Comparison of ENCODE assay signal across 7 mouse cellular contexts in the genomic region with DNA sequence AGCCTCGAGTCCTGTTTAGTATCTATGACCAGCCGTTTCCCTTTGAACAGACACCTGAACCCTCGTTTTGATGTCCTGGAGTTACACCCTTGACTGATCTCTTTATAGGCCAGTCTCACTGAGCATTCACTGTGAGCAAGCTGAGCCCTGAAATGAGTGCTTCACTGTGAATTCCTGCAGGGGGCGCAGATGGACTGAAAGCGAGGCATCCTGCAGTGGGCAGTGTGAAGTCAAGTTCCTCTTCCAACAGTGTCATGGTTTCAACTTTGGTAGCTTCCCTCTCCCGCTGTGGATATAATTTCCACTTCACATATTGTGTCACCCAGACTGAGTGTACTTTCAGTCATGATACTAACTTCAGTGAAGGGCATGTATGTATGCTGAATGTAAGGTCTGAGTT.
DNase-seq lines count a peak whose midpoint lies in the region; ATAC-seq lines count a peak whose summit lies in the region.

No protein-coding gene starts in this region.

- intact Hi-C loops in gastrocnemius, postnatal 14 days (cut with DNase I; ENCODE audit: low total_unique reads), result no loop called here
- intact Hi-C loops in left cerebral cortex, postnatal 4 days (cut with DNase I), result loop anchor here (10.0 kb wide), 1 partner anchor 203 kb away; a partner anchor contains a TSS

- DNase-seq in adipocyte (ENCODE audit: low spot score), result peak; percentile 88
- peak; percentile 39 to 62 for DNase-seq in cerebellum, postnatal 4 days (ENCODE audit: low spot score in 2 of 2)
- DNase-seq in gastrocnemius, postnatal 14 days, result peak; percentile 77
- peak; percentile 66 for DNase-seq in kidney, adult 11 months
- peak; percentile 70 for DNase-seq in left cerebral cortex, postnatal 4 days
- DNase-seq in spleen, adult 18-20 months, result peak; percentile 58 to 80

- no peak overlapping the region for H3K4me2 ChIP-seq in midbrain, embryonic 15.5 days

- H3K4me3 ChIP-seq in midbrain, embryonic 15.5 days, result no peak overlapping the region

- ATAC-seq in midbrain, embryonic 15.5 days (replicated peaks), result peak; percentile 56

- H3K27ac ChIP-seq in midbrain, embryonic 15.5 days, result no peak overlapping the region

- H3K4me1 ChIP-seq in midbrain, embryonic 15.5 days, result no peaks in the 10 kb centered on the region

- H3K9me3 ChIP-seq in midbrain, embryonic 15.5 days, result no peaks in the 10 kb centered on the region

- WGBS in midbrain, embryonic 15.5 days, result 18% methylated on average over 6 of the region's 6 CpGs

- H3K27me3 ChIP-seq in midbrain, embryonic 15.5 days (replicated peaks), result no peaks in the 10 kb centered on the region

- no peaks in the 10 kb centered on the region for H3K36me3 ChIP-seq in midbrain, embryonic 15.5 days (replicated peaks)

- no peak overlapping the region for H3K9ac ChIP-seq in midbrain, embryonic 15.5 days
